Mouse (Mus musculus) midbrain, embryonic 16.5 days (tissue): ENCODE data around the gene Zc3hc1. TPM values are rescaled to one million over a fixed set of nuclear protein-coding genes. Genes with fewer than 3 reads are reported as not detected.
"Not testable (repeated sequence)": the region's sequence is repeated elsewhere in the genome, so short reads cannot be mapped to it uniquely, and the experiment has no call there.

Source experiments
- ATAC-seq: fragments of 200-750 bp; cut with Nextera tagmentation; 2 replicates; pipeline ENCODE4 v1.8.0; 2017; ENCODE audit warnings: moderate TSS enrichment
- H3K27ac ChIP-seq: fragments of 300-500 bp; sonication (generic); 2 replicates; pipeline ENCODE4 v1.5.1; 2014; ENCODE audit warnings: mild to moderate bottlenecking, low read length, mixed read lengths
- H3K27me3 ChIP-seq: fragments of 300-500 bp; sonication (generic); 2 replicates; pipeline ENCODE4 v1.6.1; 2014; ENCODE audit warnings: low read depth, low read length, mixed read lengths; ENCODE audit not compliant: control insufficient read depth, insufficient read depth
- H3K36me3 ChIP-seq: fragments of 300-500 bp; sonication (generic); 2 replicates; pipeline ENCODE4 v1.6.1; 2014; ENCODE audit warnings: mild to moderate bottlenecking, low read length, moderate library complexity, mixed read lengths; ENCODE audit not compliant: control insufficient read depth, insufficient read depth
- H3K4me1 ChIP-seq: fragments of 300-500 bp; sonication (generic); 2 replicates; pipeline ENCODE4 v1.6.1; 2014; ENCODE audit warnings: mild to moderate bottlenecking, low read length, mixed read lengths; ENCODE audit not compliant: control insufficient read depth, insufficient read depth
- H3K4me2 ChIP-seq: fragments of 300-500 bp; sonication (generic); 2 replicates; pipeline ENCODE4 v1.6.1; 2014; ENCODE audit warnings: mild to moderate bottlenecking, low read length, mixed read lengths
- H3K4me3 ChIP-seq: fragments of 300-500 bp; sonication (generic); 2 replicates; pipeline ENCODE4 v1.5.1; 2014; ENCODE audit warnings: low read depth, mild to moderate bottlenecking, low read length, moderate library complexity, mixed read lengths
- H3K9ac ChIP-seq: fragments of 300-500 bp; sonication (generic); 2 replicates; pipeline ENCODE4 v1.6.1; 2014; ENCODE audit warnings: low read depth, low read length, mixed read lengths
- H3K9me3 ChIP-seq: fragments of 300-500 bp; sonication (generic); replicated peaks from 2 replicates; pipeline ENCODE4 v1.6.1; 2014; ENCODE audit warnings: mild to moderate bottlenecking, low read length, mixed read lengths; ENCODE audit not compliant: control insufficient read depth, poor library complexity, severe bottlenecking
- WGBS: fragments of 180-500 bp; shearing (Covaris S2); extraction: QIAGEN DNeasy Blood & Tissue Kit; methylation state at CpG from one replicate; pipeline ENCODE4 v1.1.7; 2014; 5-methylcytosine and 5-hydroxymethylcytosine counted together
- polyA plus RNA-seq: library from polyadenylated mRNA; unstranded; fragments of >200 nt; fragmentation: Nextera tagmentation; extraction: Ambion mirVana; gene quantifications from 2 replicates; pipeline ENCODE4 v1.2.1, GENCODE M21; 2015

Zc3hc1 gene
- polyA plus RNA-seq, 1 experiment from 2014 or later, result 66.8 TPM

- H3K9me3 ChIP-seq, H3K4me1 ChIP-seq, H3K27ac ChIP-seq, H3K27me3 ChIP-seq: not testable (repeated sequence)
- peak overlapping the region; percentile 68 for H3K4me3 ChIP-seq
- peak overlapping the region; percentile 72 for H3K9ac ChIP-seq
- H3K4me2 ChIP-seq, result peak overlapping the region; percentile 38
- 29% methylated on average over 4 of the region's 4 CpGs for WGBS
- ATAC-seq, result 0 out of 2 replicates have a peak, but pooled peaks have one; percentile 23
- H3K36me3 ChIP-seq, result peaks cover 12% of the 10 kb centered on the region
Measured at GRCm38 (mm10) chr6:30390271-30390670, 557 bp downstream of the Zc3hc1 start.

GRCm38 (mm10) chr6:30381116-30381515 lies 9.7 kb downstream of the Zc3hc1 start:
- no peaks in the 10 kb centered on the region for H3K9me3 ChIP-seq
- H3K4me2 ChIP-seq, result no peak overlapping the region
- peaks cover 31% of the 10 kb centered on the region for H3K36me3 ChIP-seq
- no peak for ATAC-seq
- 69% methylated on average over 3 of the region's 3 CpGs for WGBS
- H3K9ac ChIP-seq, result no peak overlapping the region
- H3K27me3 ChIP-seq, result no peaks in the 10 kb centered on the region
- H3K27ac ChIP-seq, result no peak overlapping the region
- H3K4me1 ChIP-seq, result no peaks in the 10 kb centered on the region
- no peak overlapping the region for H3K4me3 ChIP-seq

GRCm38 (mm10) chr6:30375791-30376190 lies 15.0 kb downstream of the Zc3hc1 start:
- H3K9ac ChIP-seq, result no peak overlapping the region
- no peaks in the 10 kb centered on the region for H3K4me1 ChIP-seq
- H3K27me3 ChIP-seq, result no peaks in the 10 kb centered on the region
- ATAC-seq, result no peak
- 84% methylated on average over 1 of the region's 1 CpGs for WGBS
- H3K27ac ChIP-seq, result no peak overlapping the region
- H3K4me2 ChIP-seq, result no peak overlapping the region
- H3K36me3 ChIP-seq, result peaks cover 33% of the 10 kb centered on the region
- H3K4me3 ChIP-seq, result no peak overlapping the region
- no peaks in the 10 kb centered on the region for H3K9me3 ChIP-seq

GRCm38 (mm10) chr6:30374731-30375510 lies 15.9 kb downstream of the Zc3hc1 start:
- no peaks in the 10 kb centered on the region for H3K4me1 ChIP-seq
- H3K36me3 ChIP-seq, result peaks cover 31% of the 10 kb centered on the region
- H3K4me2 ChIP-seq, result no peak overlapping the region
- no peaks in the 10 kb centered on the region for H3K27me3 ChIP-seq
- no peak overlapping the region for H3K4me3 ChIP-seq
- no peak overlapping the region for H3K27ac ChIP-seq
- no peaks in the 10 kb centered on the region for H3K9me3 ChIP-seq
- 88% methylated on average over 16 of the region's 16 CpGs for WGBS
- no peak overlapping the region for H3K9ac ChIP-seq
- no peak for ATAC-seq

- Histone ChIP-seq H3K27ac (no peak overlapping the region), H3K9ac (no peak overlapping the region), H3K36me3 (peaks cover 39% of the 10 kb centered on the region), H3K9me3 (no peaks in the 10 kb centered on the region), H3K4me1 (no peaks in the 10 kb centered on the region), H3K27me3 (no peaks in the 10 kb centered on the region), H3K4me3 (no peak overlapping the region), H3K4me2 (no peak overlapping the region)
- ATAC-seq, result no peak
- 91% methylated on average over 17 of the region's 17 CpGs for WGBS
Measured at GRCm38 (mm10) chr6:30372627-30373369, 18.0 kb downstream of the Zc3hc1 start.

GRCm38 (mm10) chr6:30369291-30369690 lies 21.5 kb downstream of the Zc3hc1 start:
- peaks cover 50% of the 10 kb centered on the region for H3K36me3 ChIP-seq
- H3K4me3 ChIP-seq, result no peak overlapping the region
- no peak for ATAC-seq

GRCm38 (mm10) chr6:30363808-30364207 lies 27.0 kb downstream of the Zc3hc1 start:
- ATAC-seq, result no peak
- H3K27ac ChIP-seq, result no peak overlapping the region
- no peaks in the 10 kb centered on the region for H3K4me1 ChIP-seq
- H3K27me3 ChIP-seq, result no peaks in the 10 kb centered on the region
- no peaks in the 10 kb centered on the region for H3K9me3 ChIP-seq
- WGBS, result 52% methylated on average over 5 of the region's 5 CpGs
- H3K9ac ChIP-seq, result no peak overlapping the region
- H3K4me2 ChIP-seq, result no peak overlapping the region
- H3K36me3 ChIP-seq, result peaks cover 22% of the 10 kb centered on the region
- no peak overlapping the region for H3K4me3 ChIP-seq

More at GRCm38 (mm10) chr6:30369291-30369690, 21.5 kb downstream of the Zc3hc1 start:
- no peaks in the 10 kb centered on the region for H3K9me3 ChIP-seq
- H3K27ac ChIP-seq, result no peak overlapping the region
- H3K4me1 ChIP-seq, result no peaks in the 10 kb centered on the region
- no peak overlapping the region for H3K9ac ChIP-seq
- WGBS, result 90% methylated on average over 3 of the region's 3 CpGs
- H3K4me2 ChIP-seq, result no peak overlapping the region
- no peaks in the 10 kb centered on the region for H3K27me3 ChIP-seq

- H3K27ac ChIP-seq, result no peak overlapping the region
- no peak overlapping the region for H3K4me2 ChIP-seq
- H3K36me3 ChIP-seq, result peaks cover 4% of the 10 kb centered on the region; the same call in 1 of the 2 replicates
- no peaks in the 10 kb centered on the region for H3K27me3 ChIP-seq
- no peak overlapping the region for H3K4me3 ChIP-seq
- no peak for ATAC-seq
- H3K9me3 ChIP-seq, result no peaks in the 10 kb centered on the region
- 75% methylated on average over 12 of the region's 12 CpGs for WGBS
- H3K4me1 ChIP-seq, result no peaks in the 10 kb centered on the region
- H3K9ac ChIP-seq, result no peak overlapping the region
Measured at GRCm38 (mm10) chr6:30359762-30360509, 30.9 kb downstream of the Zc3hc1 start.
